Mouse (Mus musculus) kidney, adult 2 months (tissue): ENCODE results near the gene Alyref.

Experiments
- CTCF ChIP-seq: fragments of 200-500 bp; conservative IDR thresholded peaks from 2 replicates; pipeline ENCODE4 v1.5.1; 2011; ENCODE audit warnings: low read depth, mild to moderate bottlenecking, control low read depth, low read length, moderate library complexity, mixed read lengths; ENCODE audit not compliant: insufficient read depth, insufficient read length
- POLR2A ChIP-seq: fragments of 200-500 bp; IDR thresholded peaks from one replicate; pipeline ENCODE4 v1.6.1; 2011; ENCODE audit warnings: low read depth, low read length, control low read depth

DNA sequence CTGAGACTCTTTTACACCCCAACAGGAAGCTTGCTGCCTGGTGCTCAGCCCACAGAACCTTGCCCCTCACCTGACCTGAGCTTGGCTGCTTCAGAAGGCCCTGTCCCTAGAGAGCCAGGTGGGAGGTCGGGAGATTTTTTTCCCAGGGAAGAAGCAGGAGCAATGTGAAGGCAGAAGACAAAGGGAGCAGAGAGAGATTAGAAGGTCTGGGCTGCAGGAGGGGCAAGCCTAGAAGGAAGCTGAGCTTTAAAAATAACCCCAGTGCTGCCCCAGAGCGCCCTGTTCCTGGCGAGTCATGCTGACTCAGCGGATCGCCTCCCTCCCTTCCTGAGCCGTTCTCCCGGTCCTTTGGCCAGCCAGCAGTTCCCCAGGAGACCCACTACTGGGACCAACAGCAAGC lies 31.7 kb upstream of the Alyref start:
- no peak for TF ChIP-seq CTCF
- TF ChIP-seq POLR2A: no peak
